Comparison of ENCODE assay signal across 8 mouse cellular contexts in genomic region chr2:80448231-80448630, GRCm38 (mm10). TPM values are rescaled to one million over a fixed set of nuclear protein-coding genes. Genes with fewer than 3 reads are reported as not detected.
DNase-seq lines count a peak whose midpoint lies in the region; ATAC-seq lines count a peak whose summit lies in the region.

No protein-coding gene starts in this region.

- no peaks in the 10 kb centered on the region for H3K4me1 ChIP-seq in heart, embryonic 11.5 days (ENCODE audit: control insufficient read depth, insufficient read depth, low read length)
- peaks cover 32% of the 10 kb centered on the region for H3K4me1 ChIP-seq in midbrain, embryonic 10.5 days

- peak; percentile 39 for DNase-seq in layer of hippocampus, adult 11-12 months (ENCODE audit: low spot score)
- DNase-seq in layer of hippocampus, adult 9-10 months (ENCODE audit: low spot score): no peak
- DNase-seq in cerebellum, postnatal 14 days: peak; percentile 46 to 59
- DNase-seq in layer of hippocampus, adult 8-10 months (ENCODE audit: low spot score in 2 of 2): peak; percentile 44 to 45
- DNase-seq in midbrain, embryonic 10.5 days (ENCODE audit: low spot score): peak; percentile 82
- no peak for DNase-seq in T-cell, adult 2 months (ENCODE audit: low spot score)
- DNase-seq in gastrocnemius, adult 8-10 months (ENCODE audit: low spot score in 2 of 2): no peak

- under 1% methylated on average over 12 of the region's 12 CpGs for WGBS in heart, embryonic 11.5 days (ENCODE audit: insufficient replicate concordance)
- WGBS in midbrain, embryonic 10.5 days: under 1% methylated on average over 12 of the region's 12 CpGs

- no peaks in the 10 kb centered on the region for H3K36me3 ChIP-seq in heart, embryonic 11.5 days (ENCODE audit: control insufficient read depth, insufficient read depth, low read length)
- H3K36me3 ChIP-seq in midbrain, embryonic 10.5 days: peaks cover 5% of the 10 kb centered on the region

- 0 out of 2 replicates have a peak overlapping the region, but pooled peaks have one; percentile 63 for H3K27ac ChIP-seq in heart, embryonic 11.5 days (ENCODE audit: low read depth, low read length)
- peak overlapping the region; percentile 85 for H3K27ac ChIP-seq in midbrain, embryonic 10.5 days (replicated peaks)

- peak overlapping the region; percentile 62 for H3K9ac ChIP-seq in heart, embryonic 11.5 days (ENCODE audit: low read depth, low read length)

- H3K9me3 ChIP-seq in heart, embryonic 11.5 days (replicated peaks; ENCODE audit: control insufficient read depth, low read length): 0 out of 2 replicates have a peak, but pooled peaks cover 2% of the 10 kb centered on the region
- H3K9me3 ChIP-seq in midbrain, embryonic 10.5 days (replicated peaks): peaks cover 5% of the 10 kb centered on the region; the same call in 1 of the 2 replicates

- H3K4me2 ChIP-seq in heart, embryonic 11.5 days: peak overlapping the region; percentile 99

- peak overlapping the region; percentile 45 for H3K4me3 ChIP-seq in heart, embryonic 11.5 days (ENCODE audit: low read depth, low read length)
- H3K4me3 ChIP-seq in midbrain, embryonic 10.5 days: peak overlapping the region; percentile 75

- H3K27me3 ChIP-seq in heart, embryonic 11.5 days (ENCODE audit: control insufficient read depth, insufficient read depth, low read length): peaks cover 5% of the 10 kb centered on the region; the same call in 1 of the 2 replicates
- peaks cover 29% of the 10 kb centered on the region for H3K27me3 ChIP-seq in midbrain, embryonic 10.5 days (ENCODE audit: low read depth, poor library complexity, severe bottlenecking)

- 0 out of 2 replicates have a peak, but pooled peaks have one; percentile 15 for ATAC-seq in heart, embryonic 11.5 days (replicated peaks; ENCODE audit: insufficient number of reproducible peaks, low FRiP score, low TSS enrichment)

RNA-seq across cellular contexts. Expression of gene Frzb, which starts 0.8 kb away (rescaled TPM):
- 8.6 and 10.1 TPM in 2 replicates for polyA plus RNA-seq in heart, embryonic 11.5 days (2014; fragmentation: Nextera tagmentation; extraction: Ambion mirVana)
- total RNA-seq in layer of hippocampus, adult 8-10 months (2022): 10 to 100 TPM; 24.6 to 29.1 (median 28.7) TPM
- 13.3 and 21.7 TPM in 2 replicates for polyA plus RNA-seq in midbrain, embryonic 10.5 days (2016; fragmentation: Nextera tagmentation; extraction: Ambion mirVana)
- total RNA-seq in gastrocnemius, adult 8-10 months (2022): 10 to 100 TPM in 1 of 4 experiments, 1 to 10 TPM in 3; 5.1 to 11.7 (median 8.2) TPM

Comparison
In these comparisons a context has a peak if more than half of its experiments do, and no peak if none do; other contexts are left out.
1. DNase-seq: peak in layer of hippocampus, adult 11-12 months (single experiment), cerebellum, postnatal 14 days (2 of 2), layer of hippocampus, adult 8-10 months (2 of 2) and midbrain, embryonic 10.5 days (single experiment); none in layer of hippocampus, adult 9-10 months (single experiment), T-cell, adult 2 months (single experiment) and gastrocnemius, adult 8-10 months (0 of 2).